Mouse (Mus musculus) erythroblast, embryonic 14.5 days (primary cell): Measurements from ENCODE around the gene Enpp5.

Source experiments
- GATA1 ChIP-seq: IDR thresholded peaks from 2 replicates; pipeline ENCODE4 v1.6.1; 2012; ENCODE audit warnings: low read length, inconsistent platforms, mixed read lengths
- TAL1 ChIP-seq: IDR thresholded peaks from 3 replicates; pipeline ENCODE4 v1.6.1; 2012; ENCODE audit warnings: low read length, inconsistent platforms, mixed read lengths

- TF ChIP-seq GATA1 (no peak), TAL1 (no peak)
Observed at GRCm38 (mm10) chr17:44129092-44129750, 50.6 kb downstream of the Enpp5 start.
